Mouse (Mus musculus): ENCODE data around the gene Elp4. TPM values are rescaled to one million over a fixed set of nuclear protein-coding genes. Genes with fewer than 3 reads are reported as not detected.

Gene Elp4
- polyA plus RNA-seq, 1 experiment from 2014 or later = 28.2 TPM

DNA sequence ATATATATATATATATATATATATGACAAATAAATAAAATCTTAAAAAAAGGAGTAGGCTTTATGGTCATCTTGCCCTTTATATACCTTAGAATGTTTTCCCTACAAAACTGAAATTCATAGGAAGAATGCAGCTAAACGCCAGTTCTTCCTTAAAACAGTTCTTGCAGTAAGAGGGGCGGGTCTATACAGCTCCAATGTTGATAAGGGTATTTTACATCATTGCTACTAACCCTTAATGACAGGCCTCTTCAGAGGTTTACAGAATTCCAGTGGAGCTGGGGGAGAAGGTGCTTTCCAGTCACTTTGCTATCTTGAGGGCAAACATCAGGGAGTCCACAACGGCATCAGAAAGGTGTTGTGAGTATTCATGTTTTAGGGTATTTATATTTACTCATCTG is 133.1 kb downstream of the Elp4 start:
- no peak overlapping the region for H3K4me3 ChIP-seq (ENCODE audit: low read length)
- no peak overlapping the region for H3K27ac ChIP-seq (ENCODE audit: low read length)
- H3K36me3 ChIP-seq (ENCODE audit: control insufficient read depth, insufficient read depth, low read length) = no peaks in the 10 kb centered on the region
- no peak overlapping the region for H3K9ac ChIP-seq (ENCODE audit: low read depth, low read length)
- no peak for ATAC-seq
- 86% methylated on average over 3 of the region's 3 CpGs for WGBS
- no peaks in the 10 kb centered on the region for H3K27me3 ChIP-seq (replicated peaks; ENCODE audit: control insufficient read depth, insufficient read depth, low read length)
- H3K4me1 ChIP-seq (ENCODE audit: control insufficient read depth, insufficient read depth, low read length) = no peaks in the 10 kb centered on the region
- no peaks in the 10 kb centered on the region for H3K9me3 ChIP-seq (ENCODE audit: control insufficient read depth, low read length)
- H3K4me2 ChIP-seq (ENCODE audit: low read depth, low read length) = no peak overlapping the region

DNA sequence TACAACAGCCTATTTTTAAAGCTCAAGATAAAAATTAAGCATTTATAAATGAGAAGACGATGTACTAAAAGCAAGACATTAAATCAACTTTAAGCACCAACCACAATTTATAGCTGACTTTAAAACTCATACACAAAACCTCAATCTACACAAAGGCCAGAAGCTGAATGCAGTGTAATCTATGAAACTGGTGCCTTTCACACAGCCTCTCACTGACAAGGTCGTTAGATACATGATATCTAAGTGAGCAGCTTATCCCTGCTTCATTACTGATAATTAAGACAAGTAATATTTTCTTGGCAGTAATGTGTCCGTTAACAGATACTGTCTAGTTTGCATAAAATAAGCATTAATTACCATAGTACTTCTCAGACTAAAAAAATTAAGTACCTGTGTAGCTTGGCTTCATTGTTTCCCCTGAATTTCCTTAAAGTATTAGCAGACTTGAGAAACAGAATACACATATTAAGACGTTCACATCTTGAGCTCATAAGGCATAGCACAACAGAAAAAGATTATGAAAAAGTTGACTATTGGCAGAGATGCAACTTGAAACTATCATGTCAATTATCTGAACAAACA is 134.5 kb downstream of the Elp4 start:
- Histone ChIP-seq H3K27me3 (replicated peaks; ENCODE audit: control insufficient read depth, insufficient read depth, low read length) (no peaks in the 10 kb centered on the region), H3K4me3 (ENCODE audit: low read length) (no peak overlapping the region), H3K27ac (ENCODE audit: low read length) (no peak overlapping the region), H3K36me3 (ENCODE audit: control insufficient read depth, insufficient read depth, low read length) (no peaks in the 10 kb centered on the region), H3K9me3 (ENCODE audit: control insufficient read depth, low read length) (no peaks in the 10 kb centered on the region), H3K4me2 (ENCODE audit: low read depth, low read length) (no peak overlapping the region), H3K9ac (ENCODE audit: low read depth, low read length) (no peak overlapping the region), H3K4me1 (ENCODE audit: control insufficient read depth, insufficient read depth, low read length) (no peaks in the 10 kb centered on the region)
- no peak for ATAC-seq
- WGBS = 77% methylated on average over 4 of the region's 4 CpGs

DNA sequence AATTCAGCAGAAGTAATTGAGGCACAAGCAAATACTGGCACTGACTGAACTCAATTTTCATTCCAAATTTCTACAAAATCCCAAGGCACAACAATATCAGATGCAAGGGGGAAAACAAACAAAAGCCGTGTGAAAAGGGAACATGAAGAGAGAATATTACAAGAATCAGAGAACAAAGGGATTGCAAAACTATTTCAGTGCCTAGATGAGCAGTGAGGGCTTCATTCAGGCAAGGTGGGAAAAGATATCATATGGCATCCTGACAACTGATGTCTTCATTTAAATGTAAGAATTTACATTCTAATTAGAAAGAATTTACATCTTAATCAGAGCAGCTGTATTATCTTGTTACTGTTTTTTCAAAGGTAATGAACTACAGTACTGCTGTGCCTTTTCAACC is 150.9 kb downstream of the Elp4 start:
- 74% methylated on average over 1 of the region's 1 CpGs for WGBS
- H3K4me1 ChIP-seq (ENCODE audit: control insufficient read depth, insufficient read depth, low read length) = no peaks in the 10 kb centered on the region

DNA sequence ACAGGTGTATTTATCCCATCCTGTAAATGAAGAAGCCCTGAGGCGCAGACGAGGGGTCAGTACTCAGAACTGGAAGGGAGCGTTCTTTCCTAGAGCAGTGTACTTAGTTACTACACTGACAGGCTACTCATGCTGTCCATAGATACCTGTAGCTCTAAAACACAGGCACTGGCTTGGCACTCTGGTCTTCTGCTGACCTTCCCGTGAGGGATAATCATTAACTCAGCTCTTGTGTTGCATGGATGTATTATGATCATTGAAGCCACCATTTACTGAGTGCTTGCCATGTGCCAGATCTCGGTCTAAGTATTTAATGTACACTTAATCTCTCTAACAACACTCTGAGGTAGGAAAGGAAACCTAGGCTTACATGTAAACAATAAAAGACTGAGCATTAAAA is 155.3 kb downstream of the Elp4 start:
- Histone ChIP-seq H3K4me1 (ENCODE audit: control insufficient read depth, insufficient read depth, low read length) (no peaks in the 10 kb centered on the region), H3K27me3 (replicated peaks; ENCODE audit: control insufficient read depth, insufficient read depth, low read length) (no peaks in the 10 kb centered on the region), H3K9me3 (ENCODE audit: control insufficient read depth, low read length) (no peaks in the 10 kb centered on the region), H3K9ac (ENCODE audit: low read depth, low read length) (no peak overlapping the region), H3K36me3 (ENCODE audit: control insufficient read depth, insufficient read depth, low read length) (no peaks in the 10 kb centered on the region), H3K27ac (ENCODE audit: low read length) (no peak overlapping the region), H3K4me2 (ENCODE audit: low read depth, low read length) (no peak overlapping the region), H3K4me3 (ENCODE audit: low read length) (no peak overlapping the region)
- peak; percentile 91 for ATAC-seq
- WGBS = 75% methylated on average over 5 of the region's 5 CpGs

More for the DNA sequence above, 150.9 kb downstream of the Elp4 start:
- Histone ChIP-seq H3K9ac (ENCODE audit: low read depth, low read length) (no peak overlapping the region), H3K4me3 (ENCODE audit: low read length) (no peak overlapping the region), H3K27ac (ENCODE audit: low read length) (no peak overlapping the region), H3K36me3 (ENCODE audit: control insufficient read depth, insufficient read depth, low read length) (no peaks in the 10 kb centered on the region), H3K4me2 (ENCODE audit: low read depth, low read length) (no peak overlapping the region), H3K9me3 (ENCODE audit: control insufficient read depth, low read length) (no peaks in the 10 kb centered on the region), H3K27me3 (replicated peaks; ENCODE audit: control insufficient read depth, insufficient read depth, low read length) (no peaks in the 10 kb centered on the region)
- ATAC-seq = no peak

DNA sequence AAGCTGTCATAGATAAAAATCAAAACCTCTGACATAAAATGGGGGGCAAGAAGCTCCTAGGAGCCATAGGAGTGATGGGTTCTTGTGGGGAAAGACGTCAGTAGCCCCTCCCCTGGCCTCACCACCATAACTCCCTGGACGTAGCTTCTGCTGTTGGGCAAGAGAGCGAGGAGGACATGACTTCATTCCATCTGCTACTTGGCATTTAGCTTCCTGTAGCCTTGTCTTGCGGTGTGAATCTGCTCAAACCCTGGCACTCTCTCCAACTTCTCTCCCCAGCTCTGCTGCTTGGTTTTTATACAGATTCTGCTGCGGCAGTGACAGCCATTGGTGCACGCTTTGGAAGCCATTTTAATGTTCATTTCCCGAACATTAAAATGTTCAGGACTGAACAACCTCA is 157.5 kb downstream of the Elp4 start:
- Histone ChIP-seq H3K9ac (ENCODE audit: low read depth, low read length) (no peak overlapping the region), H3K4me2 (ENCODE audit: low read depth, low read length) (no peak overlapping the region), H3K36me3 (ENCODE audit: control insufficient read depth, insufficient read depth, low read length) (no peaks in the 10 kb centered on the region), H3K4me3 (ENCODE audit: low read length) (no peak overlapping the region), H3K4me1 (ENCODE audit: control insufficient read depth, insufficient read depth, low read length) (no peaks in the 10 kb centered on the region), H3K9me3 (ENCODE audit: control insufficient read depth, low read length) (no peaks in the 10 kb centered on the region), H3K27me3 (replicated peaks; ENCODE audit: control insufficient read depth, insufficient read depth, low read length) (no peaks in the 10 kb centered on the region), H3K27ac (ENCODE audit: low read length) (no peak overlapping the region)
- ATAC-seq = no peak
- WGBS = 76% methylated on average over 7 of the region's 7 CpGs

DNA sequence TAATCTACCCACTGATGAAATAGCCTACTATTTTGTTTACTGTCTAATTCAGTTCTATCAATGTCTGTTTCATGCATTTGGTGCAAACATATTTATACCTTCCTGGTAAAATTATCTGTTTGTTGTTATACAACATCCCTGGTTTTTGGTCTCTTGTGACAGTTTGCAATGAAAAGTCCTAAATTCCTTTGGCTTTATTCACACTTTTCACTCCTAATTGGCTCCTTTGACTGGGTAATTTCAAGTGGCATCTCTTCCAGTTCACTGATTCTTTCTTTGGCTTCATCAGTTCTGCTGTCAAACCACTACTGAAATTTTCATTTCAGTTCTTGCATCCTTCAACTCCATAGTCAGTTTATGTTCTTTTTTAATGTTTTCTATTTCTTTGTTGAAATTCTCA is 168.2 kb downstream of the Elp4 start:
- Histone ChIP-seq H3K27ac (ENCODE audit: low read length) (no peak overlapping the region), H3K4me2 (ENCODE audit: low read depth, low read length) (no peak overlapping the region), H3K9me3 (ENCODE audit: control insufficient read depth, low read length) (no peaks in the 10 kb centered on the region), H3K4me1 (ENCODE audit: control insufficient read depth, insufficient read depth, low read length) (no peaks in the 10 kb centered on the region), H3K4me3 (ENCODE audit: low read length) (no peak overlapping the region), H3K36me3 (ENCODE audit: control insufficient read depth, insufficient read depth, low read length) (no peaks in the 10 kb centered on the region), H3K9ac (ENCODE audit: low read depth, low read length) (no peak overlapping the region), H3K27me3 (replicated peaks; ENCODE audit: control insufficient read depth, insufficient read depth, low read length) (no peaks in the 10 kb centered on the region)
- no peak for ATAC-seq

DNA sequence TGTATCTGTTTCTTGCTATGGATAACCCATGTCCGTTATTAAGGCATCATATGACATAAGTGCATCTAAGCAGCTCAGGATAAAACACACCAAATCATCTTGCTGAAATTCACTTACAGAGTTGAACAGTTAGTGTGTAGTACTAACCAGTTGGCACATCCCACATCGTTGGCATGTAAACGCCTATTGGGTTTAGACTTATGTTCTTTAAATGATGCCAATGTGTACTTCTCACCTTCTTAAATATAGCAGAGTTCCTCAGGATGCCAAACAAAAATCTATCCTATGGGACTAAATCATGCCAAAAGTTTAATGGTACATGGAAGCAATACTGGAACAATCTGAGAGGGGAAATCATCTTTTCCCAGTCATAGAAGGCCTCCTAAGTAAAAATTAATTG is 173.7 kb downstream of the Elp4 start:
- Histone ChIP-seq H3K27me3 (replicated peaks; ENCODE audit: control insufficient read depth, insufficient read depth, low read length) (no peaks in the 10 kb centered on the region), H3K9me3 (ENCODE audit: control insufficient read depth, low read length) (no peaks in the 10 kb centered on the region), H3K27ac (ENCODE audit: low read length) (no peak overlapping the region), H3K4me2 (ENCODE audit: low read depth, low read length) (no peak overlapping the region), H3K4me1 (ENCODE audit: control insufficient read depth, insufficient read depth, low read length) (no peaks in the 10 kb centered on the region), H3K36me3 (ENCODE audit: control insufficient read depth, insufficient read depth, low read length) (no peaks in the 10 kb centered on the region), H3K4me3 (ENCODE audit: low read length) (no peak overlapping the region), H3K9ac (ENCODE audit: low read depth, low read length) (no peak overlapping the region)
- 92% methylated on average over 3 of the region's 3 CpGs for WGBS
- no peak for ATAC-seq

DNA sequence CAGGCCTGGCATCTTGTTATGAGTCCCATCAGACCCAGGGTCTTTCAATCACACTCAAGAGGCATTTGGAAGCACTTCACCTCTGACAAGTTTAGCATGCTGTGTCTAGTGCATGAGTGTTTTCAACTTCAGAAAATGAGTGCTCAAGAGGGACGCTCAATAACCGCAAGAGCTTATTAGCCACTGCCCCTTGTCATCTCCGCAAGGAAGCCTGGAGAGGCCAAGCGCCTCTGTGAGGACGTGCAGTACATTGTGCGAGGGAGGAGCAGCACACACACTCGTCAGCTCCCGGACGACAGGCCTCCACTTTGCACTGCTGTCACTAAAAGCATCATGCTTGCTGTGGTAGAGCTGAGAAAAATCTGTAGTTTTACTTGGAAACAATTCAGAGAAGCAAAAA is 177.7 kb downstream of the Elp4 start:
- Histone ChIP-seq H3K4me3 (ENCODE audit: low read length) (no peak overlapping the region), H3K27me3 (replicated peaks; ENCODE audit: control insufficient read depth, insufficient read depth, low read length) (no peaks in the 10 kb centered on the region), H3K4me1 (ENCODE audit: control insufficient read depth, insufficient read depth, low read length) (no peaks in the 10 kb centered on the region), H3K9ac (ENCODE audit: low read depth, low read length) (no peak overlapping the region), H3K4me2 (ENCODE audit: low read depth, low read length) (no peak overlapping the region), H3K9me3 (ENCODE audit: control insufficient read depth, low read length) (no peaks in the 10 kb centered on the region), H3K27ac (ENCODE audit: low read length) (no peak overlapping the region), H3K36me3 (ENCODE audit: control insufficient read depth, insufficient read depth, low read length) (no peaks in the 10 kb centered on the region)
- no peak for ATAC-seq
- 78% methylated on average over 9 of the region's 9 CpGs for WGBS

DNA sequence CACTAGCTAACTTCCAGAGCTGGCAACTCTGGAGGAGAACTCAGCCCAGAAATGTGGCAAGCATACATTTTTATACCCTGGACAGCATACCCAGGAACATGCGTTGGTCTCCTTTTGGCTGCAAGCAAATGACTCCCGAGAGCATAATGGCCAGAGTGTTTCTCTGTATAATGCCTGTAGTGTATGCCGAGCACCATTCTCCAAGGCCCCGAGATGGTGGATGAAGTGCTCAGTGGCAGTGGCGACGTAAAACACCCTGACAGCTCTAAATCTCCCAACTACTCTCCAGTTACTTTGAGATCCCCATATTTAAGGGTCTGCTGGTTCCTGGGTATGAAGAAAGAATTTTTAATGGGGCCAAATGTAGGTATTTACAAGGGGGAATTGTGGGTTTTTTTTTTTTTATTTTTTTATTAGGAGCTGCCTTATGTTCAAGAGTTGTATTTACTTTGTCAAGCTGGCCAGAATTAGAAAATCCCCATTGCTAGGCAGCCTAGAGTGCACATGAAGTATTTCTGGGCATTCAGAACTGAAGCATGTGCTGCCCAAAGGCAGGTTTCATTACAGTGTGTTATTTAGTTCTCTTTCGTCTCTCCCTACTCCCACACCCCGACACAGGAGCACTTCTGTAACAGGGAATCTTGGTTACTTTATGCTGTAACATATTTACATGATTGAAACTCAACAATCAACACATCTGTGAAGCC is 188.8 kb downstream of the Elp4 start:
- Histone ChIP-seq H3K36me3 (ENCODE audit: control insufficient read depth, insufficient read depth, low read length) (no peaks in the 10 kb centered on the region), H3K9me3 (ENCODE audit: control insufficient read depth, low read length) (no peaks in the 10 kb centered on the region), H3K9ac (ENCODE audit: low read depth, low read length) (no peak overlapping the region), H3K27ac (ENCODE audit: low read length) (no peak overlapping the region), H3K27me3 (replicated peaks; ENCODE audit: control insufficient read depth, insufficient read depth, low read length) (no peaks in the 10 kb centered on the region), H3K4me1 (ENCODE audit: control insufficient read depth, insufficient read depth, low read length) (no peaks in the 10 kb centered on the region), H3K4me3 (ENCODE audit: low read length) (no peak overlapping the region), H3K4me2 (ENCODE audit: low read depth, low read length) (no peak overlapping the region)
- ATAC-seq = no peak
- WGBS = 77% methylated on average over 8 of the region's 8 CpGs

DNA sequence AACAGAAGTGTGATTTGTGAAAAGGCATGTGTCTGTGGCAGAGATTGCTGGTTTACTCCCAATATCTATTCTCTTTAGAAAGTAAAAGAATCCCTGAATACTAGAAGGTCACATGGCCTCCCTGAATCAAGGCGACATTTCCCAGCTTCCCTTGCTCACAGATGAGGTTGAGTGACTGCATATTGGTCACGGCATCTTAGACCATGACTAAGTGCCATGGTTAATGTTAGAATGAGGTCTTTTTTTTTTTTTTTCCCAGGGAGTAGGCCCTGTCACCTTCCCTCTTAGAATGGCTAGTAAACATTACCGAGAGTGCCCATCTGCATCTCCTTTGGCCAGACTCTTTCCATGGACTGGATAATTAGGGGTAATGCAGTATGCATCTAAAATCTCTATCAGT is 193.9 kb downstream of the Elp4 start:
- Histone ChIP-seq H3K27ac (ENCODE audit: low read length) (no peak overlapping the region), H3K4me2 (ENCODE audit: low read depth, low read length) (no peak overlapping the region), H3K9ac (ENCODE audit: low read depth, low read length) (no peak overlapping the region), H3K9me3 (ENCODE audit: control insufficient read depth, low read length) (no peaks in the 10 kb centered on the region), H3K4me3 (ENCODE audit: low read length) (no peak overlapping the region), H3K27me3 (replicated peaks; ENCODE audit: control insufficient read depth, insufficient read depth, low read length) (no peaks in the 10 kb centered on the region), H3K4me1 (ENCODE audit: control insufficient read depth, insufficient read depth, low read length) (no peaks in the 10 kb centered on the region), H3K36me3 (ENCODE audit: control insufficient read depth, insufficient read depth, low read length) (no peaks in the 10 kb centered on the region)
- ATAC-seq = no peak
- WGBS = 75% methylated on average over 3 of the region's 3 CpGs
